Mouse (Mus musculus): ENCODE measurements around the gene Eif4g1. TPM values are rescaled to one million over a fixed set of nuclear protein-coding genes. Genes with fewer than 3 reads are reported as not detected.

The Eif4g1 gene
- polyA plus RNA-seq, 1 experiment: 232 TPM

DNA sequence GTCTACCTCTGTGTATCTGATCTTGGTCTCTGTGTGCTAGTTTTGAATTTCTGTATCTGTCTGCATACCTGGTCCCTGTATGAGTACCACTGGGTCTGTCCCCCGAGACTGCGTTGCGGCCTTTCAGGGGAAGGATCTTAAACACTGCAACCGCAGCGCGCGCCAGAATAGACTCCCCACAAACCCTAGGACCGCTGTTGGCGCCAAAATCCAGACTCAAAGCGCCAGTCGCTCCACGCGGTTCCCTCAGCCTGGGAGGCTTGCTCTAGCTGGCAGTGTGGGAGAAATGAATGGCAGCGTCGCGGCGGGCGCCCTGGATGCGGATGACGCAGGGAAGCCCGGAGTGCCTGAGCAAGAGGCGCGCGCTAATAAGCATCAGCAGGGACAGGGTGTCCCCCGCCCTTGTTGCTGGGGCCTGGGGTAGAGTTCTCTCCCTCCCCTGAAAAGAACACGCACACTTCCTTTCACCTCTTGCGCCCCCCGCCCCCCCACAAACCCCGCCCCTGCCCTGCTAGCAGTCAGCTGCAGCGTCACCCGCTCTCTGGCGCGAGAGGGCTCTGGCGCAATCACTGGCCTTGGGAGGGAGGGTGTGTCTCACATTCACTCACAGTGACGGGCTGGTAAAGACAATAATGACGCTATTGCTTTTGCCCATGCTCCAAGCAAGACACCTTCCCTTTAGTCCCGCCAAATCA lies 46.0 kb upstream of the Eif4g1 start:
- H3ac ChIP-seq (ENCODE audit: control insufficient read depth, insufficient read length): peak overlapping the region; percentile 66
- peak overlapping the region; percentile 99 for H3K4me2 ChIP-seq (ENCODE audit: low read depth)
- no peaks in the 10 kb centered on the region for H3K79me2 ChIP-seq (ENCODE audit: control insufficient read depth, insufficient read depth)
- H3K36me3 ChIP-seq (ENCODE audit: control insufficient read depth, insufficient read depth): no peaks in the 10 kb centered on the region
- TF ChIP-seq POLR2A (IDR thresholded peaks at IDR 0.05; ENCODE audit: insufficient read length, low read depth) (no peak), POLR2AphosphoS2 (IDR thresholded peaks at IDR 0.05; ENCODE audit: insufficient read length, low read depth) (peak; percentile 55), CEBPB (IDR thresholded peaks at IDR 0.05; ENCODE audit: insufficient read depth, poor library complexity, severe bottlenecking) (peak; percentile 84)
- no peaks in the 10 kb centered on the region for H3K27me3 ChIP-seq (ENCODE audit: control insufficient read depth, insufficient read depth, insufficient read length)
- H3K4me3 ChIP-seq: peak overlapping the region; percentile 43

DNA sequence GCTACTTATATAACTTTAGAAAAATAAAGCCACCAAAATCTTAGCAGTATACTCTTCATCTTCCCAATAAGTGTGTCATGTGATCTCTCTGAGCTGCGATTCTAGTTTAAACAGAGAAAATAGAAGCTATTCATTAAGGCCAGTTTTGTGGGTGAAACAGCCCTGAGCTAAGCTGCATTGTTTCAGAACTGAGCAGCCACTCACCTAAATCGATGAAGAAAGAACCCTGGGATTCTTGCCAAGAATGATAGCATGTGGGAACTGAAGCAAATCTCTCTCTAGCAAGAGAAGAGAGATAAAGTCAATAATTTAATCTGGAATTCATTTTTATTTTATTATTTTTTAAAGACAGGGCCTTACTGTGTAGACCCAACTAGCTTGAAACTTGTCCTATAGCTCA lies 44.9 kb upstream of the Eif4g1 start:
- Histone ChIP-seq H3ac (ENCODE audit: control insufficient read depth, insufficient read length) (no peak overlapping the region), H3K79me2 (ENCODE audit: control insufficient read depth, insufficient read depth) (no peaks in the 10 kb centered on the region), H3K4me3 (no peak overlapping the region), H3K36me3 (ENCODE audit: control insufficient read depth, insufficient read depth) (no peaks in the 10 kb centered on the region), H3K27me3 (ENCODE audit: control insufficient read depth, insufficient read depth, insufficient read length) (no peaks in the 10 kb centered on the region), H3K4me2 (ENCODE audit: low read depth) (no peak overlapping the region)
- TF ChIP-seq TCF3 (IDR thresholded peaks at IDR 0.05; ENCODE audit: insufficient read length, low read depth) (no peak), E2F4 (IDR thresholded peaks at IDR 0.05; ENCODE audit: insufficient read depth) (no peak), SRF (IDR thresholded peaks at IDR 0.05; ENCODE audit: control insufficient read depth, insufficient read length, low read depth) (no peak), MYOG (IDR thresholded peaks at IDR 0.05; ENCODE audit: control insufficient read depth in 1 of 3, insufficient read depth in 1 of 3, insufficient read length in 2 of 3, low read depth in 2 of 3) (no peak), MYOD1 (IDR thresholded peaks at IDR 0.05; ENCODE audit: control insufficient read depth in 1 of 3, insufficient read length in 2 of 3, low read depth in 2 of 3) (no peak), REST (IDR thresholded peaks at IDR 0.05; ENCODE audit: insufficient read depth, insufficient read length) (no peak), CEBPB (IDR thresholded peaks at IDR 0.05; ENCODE audit: insufficient read depth, poor library complexity, severe bottlenecking) (no peak), POLR2A (IDR thresholded peaks at IDR 0.05; ENCODE audit: insufficient read length, low read depth) (no peak), POLR2AphosphoS2 (IDR thresholded peaks at IDR 0.05; ENCODE audit: insufficient read length, low read depth) (no peak), MAX (IDR thresholded peaks at IDR 0.05; ENCODE audit: low read depth) (no peak), USF1 (IDR thresholded peaks at IDR 0.05; ENCODE audit: low read depth) (no peak), TCF12 (IDR thresholded peaks at IDR 0.05; ENCODE audit: insufficient read depth, poor library complexity, severe bottlenecking) (no peak)

DNA sequence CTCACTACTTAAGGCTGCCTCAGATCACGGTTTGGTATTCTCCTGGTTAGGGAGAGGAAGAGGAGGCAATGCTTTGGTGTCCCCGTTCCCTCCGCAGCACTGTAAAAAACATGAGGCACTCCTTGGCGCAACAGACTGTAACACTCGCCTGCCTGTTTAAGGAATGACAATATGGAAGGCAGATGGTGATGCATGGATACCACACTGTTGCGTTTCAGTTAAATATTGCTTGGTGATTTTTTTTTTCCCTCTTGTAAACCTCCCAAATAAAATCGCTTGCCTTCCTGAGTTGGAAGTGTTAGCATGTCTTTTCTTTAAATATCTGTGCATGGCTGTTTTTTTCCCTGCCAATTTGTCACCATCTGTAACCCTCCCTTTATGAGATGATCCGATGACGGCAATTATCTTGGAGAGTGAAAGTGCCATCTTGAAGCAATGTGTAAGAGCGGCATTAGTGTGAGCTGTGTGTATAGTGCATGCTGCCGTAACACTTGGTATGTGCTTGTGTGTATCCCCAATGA lies 39.2 kb upstream of the Eif4g1 start:
- Histone ChIP-seq H3K4me2 (ENCODE audit: low read depth) (peak overlapping the region; percentile 78), H3K79me2 (ENCODE audit: control insufficient read depth, insufficient read depth) (no peaks in the 10 kb centered on the region), H3K4me3 (peak overlapping the region; percentile 34), H3ac (ENCODE audit: control insufficient read depth, insufficient read length) (no peak overlapping the region), H3K27me3 (ENCODE audit: control insufficient read depth, insufficient read depth, insufficient read length) (no peaks in the 10 kb centered on the region), H3K36me3 (ENCODE audit: control insufficient read depth, insufficient read depth) (no peaks in the 10 kb centered on the region)
- no peak for TF ChIP-seq TCF12 (IDR thresholded peaks at IDR 0.05; ENCODE audit: insufficient read depth, poor library complexity, severe bottlenecking)
- TF ChIP-seq MYOD1 (IDR thresholded peaks at IDR 0.05; ENCODE audit: control insufficient read depth in 1 of 3, insufficient read length in 2 of 3, low read depth in 2 of 3): no peak
- TF ChIP-seq MYOG (IDR thresholded peaks at IDR 0.05; ENCODE audit: control insufficient read depth in 1 of 3, insufficient read depth in 1 of 3, insufficient read length in 2 of 3, low read depth in 2 of 3): no peak
- no peak for TF ChIP-seq CEBPB (IDR thresholded peaks at IDR 0.05; ENCODE audit: insufficient read depth, poor library complexity, severe bottlenecking)
- no peak for TF ChIP-seq SRF (IDR thresholded peaks at IDR 0.05; ENCODE audit: control insufficient read depth, insufficient read length, low read depth)
- no peak for TF ChIP-seq MAX (IDR thresholded peaks at IDR 0.05; ENCODE audit: low read depth)
- TF ChIP-seq REST (IDR thresholded peaks at IDR 0.05; ENCODE audit: insufficient read depth, insufficient read length): no peak

DNA sequence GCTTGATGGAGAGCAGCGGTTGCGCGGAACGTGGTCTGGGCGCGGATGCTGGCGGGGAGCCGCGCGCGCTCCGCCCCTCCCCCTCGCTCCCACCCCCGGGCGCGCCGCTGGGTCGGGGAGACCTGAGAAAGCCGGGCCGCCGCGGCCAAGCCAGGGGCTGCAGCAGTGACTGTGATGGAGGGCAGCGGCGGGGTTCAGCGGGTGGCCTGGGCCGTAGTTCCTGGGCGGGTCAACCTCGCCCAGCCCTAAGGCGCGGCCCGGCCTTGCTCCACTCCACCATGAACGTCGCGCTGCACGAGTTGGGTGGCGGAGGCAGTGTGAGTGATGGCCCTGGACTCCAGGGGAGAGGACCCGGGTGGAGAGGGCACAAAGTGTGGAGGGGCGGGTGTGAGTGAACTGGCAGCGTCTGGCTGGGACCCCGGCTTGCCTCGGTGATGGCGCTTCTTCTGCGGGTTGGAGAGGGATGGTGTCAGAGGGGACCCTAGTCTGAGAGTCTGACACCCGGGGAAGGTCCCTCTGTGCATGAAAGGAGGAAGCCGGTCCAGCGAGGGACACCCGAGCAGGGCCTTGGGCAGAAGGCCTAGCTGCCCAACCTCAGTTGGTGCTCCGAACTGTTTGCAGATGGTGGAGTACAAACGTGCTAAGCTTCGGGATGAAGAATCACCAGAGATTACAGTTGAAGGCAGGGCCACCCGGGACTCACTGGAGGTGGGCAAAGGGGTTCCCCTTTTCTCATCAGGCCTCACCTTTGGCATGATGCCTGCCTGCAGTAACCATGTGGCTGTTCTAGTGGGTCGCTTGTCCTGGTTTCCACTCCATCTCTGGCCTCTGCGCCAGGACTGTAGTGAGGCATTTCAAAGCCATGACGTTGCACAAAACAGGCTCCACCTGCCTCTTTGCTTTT lies 38.1 kb upstream of the Eif4g1 start, which contains the start of gene Ece2:
Ece2 (plus strand) TSS at position 98 of the 904 bp plus-strand sequence.
- Histone ChIP-seq H3K36me3 (ENCODE audit: control insufficient read depth, insufficient read depth) (no peaks in the 10 kb centered on the region), H3K4me2 (ENCODE audit: low read depth) (peak within 1 kb of the TSS; percentile 78), H3ac (ENCODE audit: control insufficient read depth, insufficient read length) (no peak within 1 kb of the TSS), H3K27me3 (ENCODE audit: control insufficient read depth, insufficient read depth, insufficient read length) (no peaks in the 10 kb centered on the region), H3K79me2 (ENCODE audit: control insufficient read depth, insufficient read depth) (no peaks in the 10 kb centered on the region), H3K4me3 (peak within 1 kb of the TSS; percentile 34)
- peak; percentile 38 for TF ChIP-seq POLR2AphosphoS2 (IDR thresholded peaks at IDR 0.05; ENCODE audit: insufficient read length, low read depth)
- TF ChIP-seq POLR2A (IDR thresholded peaks at IDR 0.05; ENCODE audit: insufficient read length, low read depth): peak; percentile 64
- TF ChIP-seq MYOG (IDR thresholded peaks at IDR 0.05; ENCODE audit: control insufficient read depth in 1 of 3, insufficient read depth in 1 of 3, insufficient read length in 2 of 3, low read depth in 2 of 3): no peak

DNA sequence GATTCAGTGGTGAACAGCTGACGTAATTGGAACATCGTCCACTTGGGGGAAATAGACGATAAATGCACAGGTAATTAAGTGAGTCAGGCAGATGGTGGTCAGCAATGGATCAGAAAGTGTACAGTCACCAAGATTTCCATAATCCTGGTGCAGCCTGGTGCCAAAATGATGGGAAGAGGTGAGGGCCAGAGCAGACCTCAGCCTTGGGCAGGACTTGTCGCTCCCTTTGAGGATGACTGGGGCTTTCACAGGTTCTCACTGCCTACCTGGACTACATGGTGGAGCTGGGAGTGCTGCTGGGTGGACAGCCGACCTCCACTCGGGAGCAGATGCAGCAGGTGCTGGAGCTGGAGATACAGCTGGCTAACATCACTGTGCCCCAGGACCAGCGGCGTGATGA lies 30.7 kb upstream of the Eif4g1 start:
- H3K36me3 ChIP-seq (ENCODE audit: control insufficient read depth, insufficient read depth): no peaks in the 10 kb centered on the region
- no peak overlapping the region for H3ac ChIP-seq (ENCODE audit: control insufficient read depth, insufficient read length)
- H3K4me3 ChIP-seq: no peak overlapping the region
- H3K4me2 ChIP-seq (ENCODE audit: low read depth): no peak overlapping the region
- no peaks in the 10 kb centered on the region for H3K27me3 ChIP-seq (ENCODE audit: control insufficient read depth, insufficient read depth, insufficient read length)
- no peak for TF ChIP-seq REST (IDR thresholded peaks at IDR 0.05; ENCODE audit: insufficient read depth, insufficient read length)
- no peak for TF ChIP-seq MAX (IDR thresholded peaks at IDR 0.05; ENCODE audit: low read depth)
- no peak for TF ChIP-seq POLR2A (IDR thresholded peaks at IDR 0.05; ENCODE audit: insufficient read length, low read depth)
- no peak for TF ChIP-seq POLR2AphosphoS2 (IDR thresholded peaks at IDR 0.05; ENCODE audit: insufficient read length, low read depth)
- TF ChIP-seq MYOG (IDR thresholded peaks at IDR 0.05; ENCODE audit: control insufficient read depth in 1 of 3, insufficient read depth in 1 of 3, insufficient read length in 2 of 3, low read depth in 2 of 3): no peak
- H3K79me2 ChIP-seq (ENCODE audit: control insufficient read depth, insufficient read depth): no peaks in the 10 kb centered on the region

Data from myocyte (in vitro differentiated cells).